Mouse (Mus musculus) liver, embryonic 12.5 days (tissue): ENCODE measurements at regions not wholly inside any gene's neighbourhood (a gene's known extent, or its start where the extent isn't known, plus 50 kb on each side); places are given as distances from the start of the nearest gene placed in this dataset.

Experiments
- ATAC-seq: fragments of 200-750 bp; cut with Nextera tagmentation; 2 replicates; pipeline ENCODE4 v1.8.0; 2017; ENCODE audit warnings: moderate number of reproducible peaks, mild to moderate bottlenecking, moderate library complexity
- H3K27ac ChIP-seq: fragments of 300-500 bp; sonication (generic); 2 replicates; pipeline ENCODE4 v1.5.1; 2016; ENCODE audit warnings: mild to moderate bottlenecking
- H3K27me3 ChIP-seq: fragments of 300-500 bp; sonication (generic); replicated peaks from 2 replicates; pipeline ENCODE4 v1.6.1; 2016; ENCODE audit warnings: mild to moderate bottlenecking, moderate library complexity
- H3K36me3 ChIP-seq: fragments of 300-500 bp; sonication (generic); 2 replicates; pipeline ENCODE4 v1.6.1; 2016; ENCODE audit warnings: mild to moderate bottlenecking, moderate library complexity
- H3K4me1 ChIP-seq: fragments of 300-500 bp; sonication (generic); 2 replicates; pipeline ENCODE4 v1.6.1; 2016
- H3K4me2 ChIP-seq: fragments of 300-500 bp; sonication (generic); 2 replicates; pipeline ENCODE4 v1.6.1; 2016; ENCODE audit warnings: mild to moderate bottlenecking, moderate library complexity
- H3K4me3 ChIP-seq: fragments of 300-500 bp; sonication (generic); 2 replicates; pipeline ENCODE4 v1.5.1; 2016; ENCODE audit warnings: mild to moderate bottlenecking, moderate library complexity
- H3K9ac ChIP-seq: fragments of 300-500 bp; sonication (generic); 2 replicates; pipeline ENCODE4 v1.6.1; 2016; ENCODE audit warnings: mild to moderate bottlenecking, moderate library complexity
- H3K9me3 ChIP-seq: fragments of 300-500 bp; sonication (generic); replicated peaks from 2 replicates; pipeline ENCODE4 v1.6.1; 2016; ENCODE audit warnings: mild to moderate bottlenecking, moderate library complexity
- WGBS: fragments of 180-500 bp; shearing (Covaris S2); methylation state at CpG from one replicate; pipeline ENCODE4 v1.1.7; 2016; ENCODE audit not compliant: insufficient replicate concordance; 5-methylcytosine and 5-hydroxymethylcytosine counted together

GRCm38 (mm10) chr3:149324088-149324487 lies 333.7 kb upstream of the Adgrl2 start:
- Histone ChIP-seq H3K27me3 (no peaks in the 10 kb centered on the region), H3K36me3 (no peaks in the 10 kb centered on the region), H3K9me3 (no peaks in the 10 kb centered on the region), H3K27ac (no peak overlapping the region), H3K4me3 (no peak overlapping the region), H3K4me1 (no peaks in the 10 kb centered on the region), H3K9ac (no peak overlapping the region), H3K4me2 (no peak overlapping the region)
- ATAC-seq, result no peak
- WGBS, result 59% methylated on average over 2 of the region's 2 CpGs

- WGBS, result 54% methylated on average over 9 of the region's 9 CpGs
These were observed 328.4 kb upstream of the Adgrl2 start for GRCm38 (mm10) chr3:149318728-149319127.

GRCm38 (mm10) chr3:149314258-149314657 lies 323.9 kb upstream of the Adgrl2 start:
- H3K36me3 ChIP-seq, result no peaks in the 10 kb centered on the region
- H3K4me3 ChIP-seq, result no peak overlapping the region
- H3K27me3 ChIP-seq, result no peaks in the 10 kb centered on the region
- no peak overlapping the region for H3K27ac ChIP-seq
- H3K9ac ChIP-seq, result no peak overlapping the region
- no peaks in the 10 kb centered on the region for H3K9me3 ChIP-seq
- no peaks in the 10 kb centered on the region for H3K4me1 ChIP-seq
- no peak overlapping the region for H3K4me2 ChIP-seq
- 65% methylated on average over 4 of the region's 4 CpGs for WGBS
- ATAC-seq, result no peak

More at GRCm38 (mm10) chr3:149318728-149319127, 328.4 kb upstream of the Adgrl2 start:
- Histone ChIP-seq H3K27ac (no peak overlapping the region), H3K4me2 (no peak overlapping the region), H3K27me3 (no peaks in the 10 kb centered on the region), H3K9ac (no peak overlapping the region), H3K4me3 (no peak overlapping the region), H3K9me3 (no peaks in the 10 kb centered on the region), H3K4me1 (no peaks in the 10 kb centered on the region), H3K36me3 (no peaks in the 10 kb centered on the region)
- ATAC-seq, result no peak

- Histone ChIP-seq H3K27me3 (no peaks in the 10 kb centered on the region), H3K4me2 (no peak overlapping the region), H3K4me3 (no peak overlapping the region), H3K9me3 (no peaks in the 10 kb centered on the region), H3K36me3 (no peaks in the 10 kb centered on the region), H3K9ac (no peak overlapping the region), H3K4me1 (no peaks in the 10 kb centered on the region), H3K27ac (no peak overlapping the region)
- 72% methylated on average over 6 of the region's 6 CpGs for WGBS
- no peak for ATAC-seq
These were observed 322.9 kb upstream of the Adgrl2 start for GRCm38 (mm10) chr3:149313217-149313616.

- no peaks in the 10 kb centered on the region for H3K27me3 ChIP-seq
- no peak overlapping the region for H3K9ac ChIP-seq
- no peaks in the 10 kb centered on the region for H3K9me3 ChIP-seq
- ATAC-seq, result no peak
- no peaks in the 10 kb centered on the region for H3K4me1 ChIP-seq
- 71% methylated on average over 8 of the region's 8 CpGs for WGBS
- H3K27ac ChIP-seq, result no peak overlapping the region
- H3K4me3 ChIP-seq, result no peak overlapping the region
- H3K36me3 ChIP-seq, result no peaks in the 10 kb centered on the region
- no peak overlapping the region for H3K4me2 ChIP-seq
These were observed 321.2 kb upstream of the Adgrl2 start for GRCm38 (mm10) chr3:149311576-149311975.

GRCm38 (mm10) chr3:149306709-149307108 lies 316.4 kb upstream of the Adgrl2 start:
- no peak for ATAC-seq
- Histone ChIP-seq H3K9ac (no peak overlapping the region), H3K36me3 (no peaks in the 10 kb centered on the region), H3K4me2 (no peak overlapping the region), H3K9me3 (no peaks in the 10 kb centered on the region), H3K4me1 (no peaks in the 10 kb centered on the region), H3K4me3 (no peak overlapping the region), H3K27ac (no peak overlapping the region), H3K27me3 (no peaks in the 10 kb centered on the region)
- WGBS, result 68% methylated on average over 3 of the region's 3 CpGs

- Histone ChIP-seq H3K36me3 (no peaks in the 10 kb centered on the region), H3K4me2 (no peak overlapping the region), H3K4me1 (no peaks in the 10 kb centered on the region), H3K9me3 (no peaks in the 10 kb centered on the region), H3K4me3 (no peak overlapping the region), H3K27me3 (no peaks in the 10 kb centered on the region), H3K9ac (no peak overlapping the region), H3K27ac (no peak overlapping the region)
- no peak for ATAC-seq
- 59% methylated on average over 5 of the region's 5 CpGs for WGBS
These were observed 315.9 kb upstream of the Adgrl2 start for GRCm38 (mm10) chr3:149306291-149306690.

GRCm38 (mm10) chr3:149305440-149305839 lies 315.1 kb upstream of the Adgrl2 start:
- Histone ChIP-seq H3K27ac (no peak overlapping the region), H3K27me3 (no peaks in the 10 kb centered on the region), H3K4me1 (no peaks in the 10 kb centered on the region), H3K9ac (no peak overlapping the region), H3K9me3 (no peaks in the 10 kb centered on the region), H3K4me3 (no peak overlapping the region), H3K36me3 (no peaks in the 10 kb centered on the region), H3K4me2 (no peak overlapping the region)
- ATAC-seq, result no peak
- 59% methylated on average over 5 of the region's 5 CpGs for WGBS

- ATAC-seq, result no peak
These were observed 314.7 kb upstream of the Adgrl2 start for GRCm38 (mm10) chr3:149305011-149305413.

GRCm38 (mm10) chr3:149303418-149303817 lies 313.1 kb upstream of the Adgrl2 start:
- Histone ChIP-seq H3K27me3 (no peaks in the 10 kb centered on the region), H3K4me2 (no peak overlapping the region), H3K4me3 (no peak overlapping the region), H3K27ac (no peak overlapping the region), H3K9me3 (no peaks in the 10 kb centered on the region), H3K36me3 (no peaks in the 10 kb centered on the region), H3K9ac (no peak overlapping the region), H3K4me1 (no peaks in the 10 kb centered on the region)
- WGBS, result 75% methylated on average over 5 of the region's 5 CpGs
- no peak for ATAC-seq

More at GRCm38 (mm10) chr3:149305011-149305413, 314.7 kb upstream of the Adgrl2 start:
- no peaks in the 10 kb centered on the region for H3K27me3 ChIP-seq
- no peak overlapping the region for H3K9ac ChIP-seq
- H3K36me3 ChIP-seq, result no peaks in the 10 kb centered on the region
- H3K9me3 ChIP-seq, result no peaks in the 10 kb centered on the region
- H3K4me3 ChIP-seq, result no peak overlapping the region
- H3K4me1 ChIP-seq, result no peaks in the 10 kb centered on the region
- no peak overlapping the region for H3K4me2 ChIP-seq
- WGBS, result 75% methylated on average over 6 of the region's 6 CpGs
- H3K27ac ChIP-seq, result no peak overlapping the region

- no peaks in the 10 kb centered on the region for H3K9me3 ChIP-seq
- no peak overlapping the region for H3K9ac ChIP-seq
- H3K4me3 ChIP-seq, result no peak overlapping the region
- H3K4me2 ChIP-seq, result no peak overlapping the region
- H3K4me1 ChIP-seq, result no peaks in the 10 kb centered on the region
- ATAC-seq, result no peak
- no peaks in the 10 kb centered on the region for H3K27me3 ChIP-seq
- WGBS, result 68% methylated on average over 4 of the region's 4 CpGs
- H3K36me3 ChIP-seq, result no peaks in the 10 kb centered on the region
- H3K27ac ChIP-seq, result no peak overlapping the region
These were observed 309.6 kb upstream of the Adgrl2 start for GRCm38 (mm10) chr3:149300002-149300401.

- Histone ChIP-seq H3K36me3 (no peaks in the 10 kb centered on the region), H3K27me3 (no peaks in the 10 kb centered on the region), H3K27ac (no peak overlapping the region), H3K4me3 (no peak overlapping the region), H3K4me1 (no peaks in the 10 kb centered on the region), H3K9ac (no peak overlapping the region), H3K4me2 (no peak overlapping the region), H3K9me3 (no peaks in the 10 kb centered on the region)
- 75% methylated on average over 10 of the region's 10 CpGs for WGBS
- no peak for ATAC-seq
These were observed 306.1 kb upstream of the Adgrl2 start for GRCm38 (mm10) chr3:149296419-149296962.

GRCm38 (mm10) chr3:149295942-149296341 lies 305.6 kb upstream of the Adgrl2 start:
- no peak overlapping the region for H3K4me2 ChIP-seq
- H3K4me1 ChIP-seq, result no peaks in the 10 kb centered on the region
- no peak overlapping the region for H3K27ac ChIP-seq
- no peak overlapping the region for H3K4me3 ChIP-seq
- H3K9me3 ChIP-seq, result no peaks in the 10 kb centered on the region
- no peak overlapping the region for H3K9ac ChIP-seq
- WGBS, result 65% methylated on average over 6 of the region's 7 CpGs
- no peaks in the 10 kb centered on the region for H3K36me3 ChIP-seq
- ATAC-seq, result no peak
- no peaks in the 10 kb centered on the region for H3K27me3 ChIP-seq
